Mouse (Mus musculus) granulocyte monocyte progenitor cell, adult 5-6 weeks (primary cell): ENCODE measurements around the gene Siah3. TPM values are rescaled to one million over a fixed set of nuclear protein-coding genes. Genes with fewer than 3 reads are reported as not detected.
"Not testable (repeated sequence)": the region's sequence is repeated elsewhere in the genome, so short reads cannot be mapped to it uniquely, and the experiment has no call there.

Source experiments
- ATAC-seq: replicated peaks from 2 replicates; pipeline ENCODE4 v1.8.0; 2016; ENCODE audit warnings: mild to moderate bottlenecking, moderate TSS enrichment, inconsistent platforms; ENCODE audit not compliant: poor library complexity, severe bottlenecking
- total RNA-seq, 2 experiments: library from RNA; stranded (forward) in 1 of 2; stranded (reverse) in 1 of 2; fragments of 200-712, 200-1000 nt in 1 of 2; fragments of >200 nt in 1 of 2; fragmentation: Nextera tagmentation in 1 of 2; gene quantifications; 2 replicates each; pipeline ENCODE4 v1.2.3; 2014 to 2017

Siah3 gene
- total RNA-seq (2014; fragmentation: Nextera tagmentation) (not detected in 2 replicates), total RNA-seq (2017) (not detected in 2 replicates)

- no peak for ATAC-seq
Measured at GRCm38 (mm10) chr14:75455743-75456421, at the start of gene Siah3. Gene Siah3, plus strand, starts transcription at chr14:75455982.

GRCm38 (mm10) chr14:75409772-75410171 lies 46.0 kb upstream of the Siah3 start:
- ATAC-seq = no peak

- ATAC-seq = no peak
Measured at GRCm38 (mm10) chr14:75410392-75410791, 45.4 kb upstream of the Siah3 start.

- ATAC-seq = no peak
Measured at GRCm38 (mm10) chr14:75418721-75419120, 37.1 kb upstream of the Siah3 start.

GRCm38 (mm10) chr14:75419876-75420275 lies 35.9 kb upstream of the Siah3 start:
- no peak for ATAC-seq

GRCm38 (mm10) chr14:75420811-75421210 lies 35.0 kb upstream of the Siah3 start:
- ATAC-seq = no peak

GRCm38 (mm10) chr14:75431173-75431786 lies 24.5 kb upstream of the Siah3 start:
- no peak for ATAC-seq

GRCm38 (mm10) chr14:75432850-75433249 lies 22.9 kb upstream of the Siah3 start:
- no peak for ATAC-seq

GRCm38 (mm10) chr14:75434576-75434975 lies 21.2 kb upstream of the Siah3 start:
- ATAC-seq = no peak

GRCm38 (mm10) chr14:75444486-75445105 lies 11.2 kb upstream of the Siah3 start:
- no peak for ATAC-seq

- peak; percentile 94 for ATAC-seq
Measured at GRCm38 (mm10) chr14:75445281-75445947, 10.4 kb upstream of the Siah3 start.

GRCm38 (mm10) chr14:75445948-75446281 lies 9.9 kb upstream of the Siah3 start:
- ATAC-seq = peak; percentile 70

- not testable (repeated sequence) for ATAC-seq
Measured at GRCm38 (mm10) chr14:75446314-75446713, 9.5 kb upstream of the Siah3 start.

GRCm38 (mm10) chr14:75453906-75454305 lies 1.9 kb upstream of the Siah3 start:
- ATAC-seq = no peak

- ATAC-seq = no peak
Measured at GRCm38 (mm10) chr14:75454716-75455115, 1.1 kb upstream of the Siah3 start.

GRCm38 (mm10) chr14:75455361-75455742 lies 430 bp upstream of the Siah3 start:
- ATAC-seq = no peak

GRCm38 (mm10) chr14:75456489-75457220 lies 873 bp downstream of the Siah3 start:
- peak; percentile 82 for ATAC-seq

- 0 out of 2 replicates have a peak, but pooled peaks have one; percentile 8 for ATAC-seq
Measured at GRCm38 (mm10) chr14:75457221-75457600, 1.4 kb downstream of the Siah3 start.

GRCm38 (mm10) chr14:75459431-75459830 lies 3.6 kb downstream of the Siah3 start:
- ATAC-seq = no peak

GRCm38 (mm10) chr14:75459991-75460390 lies 4.2 kb downstream of the Siah3 start:
- no peak for ATAC-seq
